Mouse (Mus musculus) intestine, embryonic 15.5 days (tissue): ENCODE measurements around the gene Mrrf. TPM values are rescaled to one million over a fixed set of nuclear protein-coding genes. Genes with fewer than 3 reads are reported as not detected.

Source experiments
- ATAC-seq: fragments of 200-750 bp; cut with Nextera tagmentation; 2 replicates; pipeline ENCODE4 v1.8.0; 2017; ENCODE audit warnings: moderate TSS enrichment, moderate library complexity
- H3K27ac ChIP-seq: fragments of 300-500 bp; sonication (generic); 2 replicates; pipeline ENCODE4 v1.5.1; 2015; ENCODE audit warnings: mild to moderate bottlenecking, inconsistent platforms
- H3K27me3 ChIP-seq: fragments of 300-500 bp; sonication (generic); replicated peaks from 2 replicates; pipeline ENCODE4 v1.6.1; 2015; ENCODE audit warnings: inconsistent platforms
- H3K36me3 ChIP-seq: fragments of 300-500 bp; sonication (generic); 2 replicates; pipeline ENCODE4 v1.6.1; 2015; ENCODE audit warnings: inconsistent platforms
- H3K4me1 ChIP-seq: fragments of 300-500 bp; sonication (generic); replicated peaks from 2 replicates; pipeline ENCODE4 v1.6.1; 2015; ENCODE audit warnings: inconsistent platforms
- H3K4me2 ChIP-seq: fragments of 300-500 bp; sonication (generic); replicated peaks from 2 replicates; pipeline ENCODE4 v1.6.1; 2015; ENCODE audit warnings: mild to moderate bottlenecking, inconsistent platforms
- H3K4me3 ChIP-seq: fragments of 300-500 bp; sonication (generic); replicated peaks from 2 replicates; pipeline ENCODE4 v1.5.1; 2015; ENCODE audit warnings: inconsistent platforms
- H3K9ac ChIP-seq: fragments of 300-500 bp; sonication (generic); 2 replicates; pipeline ENCODE4 v1.6.1; 2015; ENCODE audit warnings: inconsistent platforms
- H3K9me3 ChIP-seq: fragments of 300-500 bp; sonication (generic); 2 replicates; pipeline ENCODE4 v1.6.1; 2016; ENCODE audit warnings: inconsistent platforms
- whole genome bisulfite sequencing: fragments of 180-500 bp; shearing (Covaris S2); methylation state at CpG from one replicate; pipeline ENCODE4 v1.1.7; 2015; 5-methylcytosine and 5-hydroxymethylcytosine counted together
- polyA plus RNA-seq: library from polyadenylated mRNA; unstranded; fragments of >200 nt; fragmentation: Nextera tagmentation; extraction: Ambion mirVana; gene quantifications from 2 replicates; pipeline ENCODE4 v1.2.1, GENCODE M21; 2015

The Mrrf gene
- polyA plus RNA-seq, 1 experiment from 2014 or later = 35.9 TPM

GRCm38 (mm10) chr2:36222168-36222848, 86.1 kb downstream of the Mrrf start:
- H3K4me2 ChIP-seq = no peak overlapping the region
- no peak overlapping the region for H3K27ac ChIP-seq
- no peak overlapping the region for H3K9ac ChIP-seq
- H3K36me3 ChIP-seq = no peaks in the 10 kb centered on the region
- H3K27me3 ChIP-seq = no peaks in the 10 kb centered on the region
- H3K9me3 ChIP-seq = no peaks in the 10 kb centered on the region
- H3K4me1 ChIP-seq = 0 out of 2 replicates have a peak, but pooled peaks cover 3% of the 10 kb centered on the region
- no peak overlapping the region for H3K4me3 ChIP-seq
- no peak for ATAC-seq
- WGBS = 50% methylated on average over 7 of the region's 7 CpGs

GRCm38 (mm10) chr2:36223436-36223835, 87.2 kb downstream of the Mrrf start:
- Histone ChIP-seq H3K4me1 (no peaks in the 10 kb centered on the region), H3K27ac (no peak overlapping the region)

DNA sequence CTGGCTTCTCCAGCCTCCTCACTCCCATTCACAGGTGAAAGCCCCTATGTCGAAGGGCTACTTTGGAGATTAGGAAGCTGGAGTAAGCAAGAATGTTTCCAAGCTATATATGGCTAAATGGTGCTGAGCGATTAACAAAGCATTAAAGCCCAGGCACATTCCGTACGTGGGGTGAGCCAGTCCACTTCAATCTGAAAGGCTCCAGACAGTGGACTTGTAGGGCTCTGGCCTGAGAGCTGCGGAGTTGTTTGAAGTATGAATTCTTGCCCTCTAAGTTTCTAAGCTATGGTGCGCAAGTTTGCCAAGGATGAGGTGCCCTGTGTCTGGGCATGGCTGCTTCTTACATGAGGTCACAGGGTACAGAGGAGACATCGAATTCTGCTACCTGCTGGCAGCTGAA, 88.0 kb downstream of the Mrrf start:
- 74% methylated on average over 7 of the region's 7 CpGs for WGBS
- no peaks in the 10 kb centered on the region for H3K9me3 ChIP-seq
- H3K9ac ChIP-seq = no peak overlapping the region
- no peak overlapping the region for H3K4me3 ChIP-seq
- no peaks in the 10 kb centered on the region for H3K36me3 ChIP-seq
- no peak overlapping the region for H3K4me2 ChIP-seq
- peak overlapping the region; percentile 17; the same call in 1 of the 2 replicates for H3K27ac ChIP-seq
- H3K27me3 ChIP-seq = no peaks in the 10 kb centered on the region
- ATAC-seq = no peak; the same call in 1 of the 2 replicates
- H3K4me1 ChIP-seq = no peaks in the 10 kb centered on the region

More at GRCm38 (mm10) chr2:36223436-36223835, 87.2 kb downstream of the Mrrf start:
- Histone ChIP-seq H3K36me3 (no peaks in the 10 kb centered on the region), H3K9ac (no peak overlapping the region), H3K9me3 (no peaks in the 10 kb centered on the region), H3K4me2 (no peak overlapping the region), H3K4me3 (no peak overlapping the region), H3K27me3 (no peaks in the 10 kb centered on the region)
- no peak for ATAC-seq

DNA sequence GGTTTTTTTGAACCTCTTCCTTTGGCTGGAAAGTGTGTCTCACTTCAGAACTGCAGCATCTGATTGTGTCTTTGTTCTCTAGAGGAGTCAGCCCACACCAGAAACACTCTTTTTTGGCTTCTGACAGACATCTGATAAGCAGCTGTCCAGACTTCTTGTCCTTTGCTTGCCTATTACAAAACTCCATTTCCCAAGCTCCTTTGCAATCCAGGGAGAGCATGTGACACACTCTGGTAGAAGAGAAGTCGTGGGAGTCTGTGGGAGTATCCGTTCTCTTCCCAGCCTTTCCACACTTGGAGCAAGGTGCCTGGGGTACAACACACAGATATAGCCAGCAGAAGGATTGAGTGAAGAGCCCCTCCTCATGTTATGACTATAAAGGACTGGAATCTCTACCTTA, 88.4 kb downstream of the Mrrf start:
- Histone ChIP-seq H3K27ac (peak overlapping the region; percentile 17; the same call in 1 of the 2 replicates), H3K4me3 (no peak overlapping the region)

GRCm38 (mm10) chr2:36230366-36230765, 94.2 kb downstream of the Mrrf start, which contains the start of gene Ptgs1:
Gene Ptgs1, plus strand, starts transcription at chr2:36230426.
- peak within 1 kb of the TSS; percentile 90 for H3K4me2 ChIP-seq
- H3K27ac ChIP-seq = 0 out of 2 replicates have a peak within 1 kb of the TSS, but pooled peaks have one; percentile 17
- WGBS = under 1% methylated on average over 18 of the region's 18 CpGs
- H3K4me1 ChIP-seq = peaks cover 22% of the 10 kb centered on the region; the same call in 1 of the 2 replicates
- peak; percentile 72 for ATAC-seq
- H3K36me3 ChIP-seq = no peaks in the 10 kb centered on the region
- no peaks in the 10 kb centered on the region for H3K27me3 ChIP-seq
- peak within 1 kb of the TSS; percentile 53 for H3K4me3 ChIP-seq
- no peaks in the 10 kb centered on the region for H3K9me3 ChIP-seq
- peak within 1 kb of the TSS; percentile 53 for H3K9ac ChIP-seq

More for the DNA sequence above, 88.4 kb downstream of the Mrrf start:
- whole genome bisulfite sequencing = 22% methylated on average over 2 of the region's 2 CpGs
- Histone ChIP-seq H3K9me3 (no peaks in the 10 kb centered on the region), H3K36me3 (no peaks in the 10 kb centered on the region), H3K4me1 (no peaks in the 10 kb centered on the region), H3K27me3 (no peaks in the 10 kb centered on the region), H3K4me2 (no peak overlapping the region), H3K9ac (no peak overlapping the region)
- ATAC-seq = peak; percentile 31; the same call in 1 of the 2 replicates

GRCm38 (mm10) chr2:36230967-36231366, 94.8 kb downstream of the Mrrf start:
- Histone ChIP-seq H3K4me2 (peak overlapping the region; percentile 90), H3K4me1 (peaks cover 26% of the 10 kb centered on the region; the same call in 1 of the 2 replicates), H3K27me3 (no peaks in the 10 kb centered on the region), H3K27ac (no peak overlapping the region), H3K9me3 (no peaks in the 10 kb centered on the region), H3K4me3 (peak overlapping the region; percentile 53), H3K36me3 (no peaks in the 10 kb centered on the region), H3K9ac (peak overlapping the region; percentile 53)
- ATAC-seq = 0 out of 2 replicates have a peak, but pooled peaks have one; percentile 2
- WGBS = 29% methylated on average over 8 of the region's 10 CpGs

DNA sequence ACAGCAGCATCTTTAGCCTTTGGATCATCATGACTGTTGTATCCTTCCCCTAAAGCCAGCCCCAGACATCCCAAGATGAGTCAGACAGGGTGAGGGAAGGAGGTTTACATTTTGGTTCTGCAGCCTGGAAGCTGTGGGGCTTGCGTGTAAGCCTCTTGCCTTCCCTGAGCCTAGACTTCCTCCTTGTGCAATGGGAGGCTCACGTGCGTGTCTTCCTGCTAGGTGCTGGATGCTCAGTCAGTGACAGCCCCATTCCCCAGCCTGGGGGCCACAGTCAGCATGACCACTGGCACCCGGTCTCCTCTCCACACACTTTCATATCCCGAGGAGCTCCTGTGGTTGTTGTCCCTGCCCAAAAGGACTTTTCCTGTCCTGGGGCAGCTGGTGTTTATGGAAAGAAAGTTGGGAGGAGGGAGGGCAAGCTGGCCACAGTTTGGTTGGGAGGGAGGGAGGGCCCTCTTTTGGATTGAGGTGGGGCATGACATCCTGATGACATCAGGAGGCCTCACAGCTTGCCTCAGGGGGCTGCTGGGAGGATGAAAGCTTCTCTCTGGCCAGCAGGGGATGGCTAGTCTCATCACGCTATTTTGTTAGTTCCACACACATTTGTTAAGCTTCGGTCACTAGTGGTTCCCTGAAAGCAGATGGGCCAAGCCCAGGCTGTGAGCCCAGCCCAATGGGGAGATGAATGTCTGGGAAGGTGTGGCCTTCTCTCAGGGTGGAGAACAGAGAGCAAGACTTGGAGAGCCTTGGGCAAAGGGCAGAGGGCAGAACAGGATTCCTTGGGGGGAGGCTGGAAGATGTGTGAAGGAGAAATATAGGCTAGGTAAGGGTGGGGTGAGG, 98.6 kb downstream of the Mrrf start:
- Histone ChIP-seq H3K27ac (peak overlapping the region; percentile 22; the same call in 1 of the 2 replicates), H3K4me2 (no peak overlapping the region), H3K4me3 (no peak overlapping the region), H3K36me3 (no peaks in the 10 kb centered on the region), H3K4me1 (peaks cover 28% of the 10 kb centered on the region; the same call in 1 of the 2 replicates), H3K27me3 (no peaks in the 10 kb centered on the region), H3K9ac (no peak overlapping the region), H3K9me3 (no peaks in the 10 kb centered on the region)
- 43% methylated on average over 7 of the region's 7 CpGs for WGBS
- 0 out of 2 replicates have a peak, but pooled peaks have one; percentile 29 for ATAC-seq

GRCm38 (mm10) chr2:36235917-36236316, 99.7 kb downstream of the Mrrf start:
- no peak overlapping the region for H3K4me3 ChIP-seq
- no peak overlapping the region for H3K9ac ChIP-seq
- no peaks in the 10 kb centered on the region for H3K36me3 ChIP-seq
- no peaks in the 10 kb centered on the region for H3K9me3 ChIP-seq
- H3K4me2 ChIP-seq = no peak overlapping the region
- ATAC-seq = no peak
- WGBS = 36% methylated on average over 4 of the region's 4 CpGs
- no peak overlapping the region for H3K27ac ChIP-seq
- H3K4me1 ChIP-seq = peaks cover 18% of the 10 kb centered on the region; the same call in 1 of the 2 replicates
- H3K27me3 ChIP-seq = no peaks in the 10 kb centered on the region

GRCm38 (mm10) chr2:36236889-36237288, 100.7 kb downstream of the Mrrf start:
- 90% methylated on average over 5 of the region's 5 CpGs for WGBS
- Histone ChIP-seq H3K9me3 (no peaks in the 10 kb centered on the region), H3K4me2 (no peak overlapping the region), H3K9ac (no peak overlapping the region), H3K4me3 (no peak overlapping the region), H3K27me3 (no peaks in the 10 kb centered on the region), H3K36me3 (no peaks in the 10 kb centered on the region), H3K27ac (no peak overlapping the region), H3K4me1 (peaks cover 18% of the 10 kb centered on the region; the same call in 1 of the 2 replicates)
- no peak for ATAC-seq

GRCm38 (mm10) chr2:36237557-36237956, 101.4 kb downstream of the Mrrf start:
- H3K27me3 ChIP-seq = no peaks in the 10 kb centered on the region
- H3K36me3 ChIP-seq = no peaks in the 10 kb centered on the region
- no peak overlapping the region for H3K27ac ChIP-seq
- no peak overlapping the region for H3K9ac ChIP-seq
- H3K4me2 ChIP-seq = no peak overlapping the region
- peaks cover 18% of the 10 kb centered on the region; the same call in 1 of the 2 replicates for H3K4me1 ChIP-seq
- no peak overlapping the region for H3K4me3 ChIP-seq
- ATAC-seq = no peak; the same call in 1 of the 2 replicates
- H3K9me3 ChIP-seq = no peaks in the 10 kb centered on the region
- 87% methylated on average over 6 of the region's 6 CpGs for WGBS

- Histone ChIP-seq H3K4me1 (peaks cover 18% of the 10 kb centered on the region; the same call in 1 of the 2 replicates), H3K9ac (no peak overlapping the region), H3K9me3 (no peaks in the 10 kb centered on the region), H3K4me3 (no peak overlapping the region), H3K4me2 (no peak overlapping the region), H3K36me3 (no peaks in the 10 kb centered on the region), H3K27me3 (no peaks in the 10 kb centered on the region), H3K27ac (no peak overlapping the region)
- 82% methylated on average over 3 of the region's 3 CpGs for WGBS
- ATAC-seq = no peak
Measured at GRCm38 (mm10) chr2:36238467-36238866, 102.3 kb downstream of the Mrrf start.

DNA sequence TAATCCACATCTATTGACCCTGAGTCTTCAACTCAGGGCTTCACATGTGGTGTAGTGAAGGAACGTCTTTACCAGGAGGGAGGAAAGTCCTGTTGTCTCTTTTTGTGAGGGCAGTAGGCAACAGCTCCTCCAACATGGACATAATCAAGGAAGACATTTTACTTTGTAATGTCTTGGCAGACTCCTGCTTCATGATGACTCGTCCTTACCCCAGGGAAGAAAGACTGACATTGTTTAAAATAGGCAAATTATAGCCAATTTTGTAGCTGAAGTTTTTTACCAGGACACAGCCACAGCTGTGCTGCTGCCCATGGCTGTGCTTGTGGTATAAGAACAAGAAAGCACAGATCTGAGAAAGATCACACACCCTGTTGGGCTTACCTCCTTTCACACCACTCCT, 102.8 kb downstream of the Mrrf start:
- 70% methylated on average over 2 of the region's 2 CpGs for WGBS
- ATAC-seq = no peak
- Histone ChIP-seq H3K4me1 (peaks cover 18% of the 10 kb centered on the region; the same call in 1 of the 2 replicates), H3K36me3 (no peaks in the 10 kb centered on the region), H3K27ac (no peak overlapping the region), H3K9me3 (no peaks in the 10 kb centered on the region), H3K27me3 (no peaks in the 10 kb centered on the region), H3K4me3 (no peak overlapping the region), H3K4me2 (no peak overlapping the region), H3K9ac (no peak overlapping the region)
